Mouse (Mus musculus): Measurements from ENCODE around the gene Slc9a1.

- TF ChIP-seq POLR2A (IDR thresholded peaks at IDR 0.05; ENCODE audit: borderline replicate concordance, extremely low read depth, low read depth, low read length) (no peak), CTCF (IDR thresholded peaks at IDR 0.05; ENCODE audit: insufficient read depth, low read length) (no peak)
These were observed 98.6 kb downstream of the Slc9a1 start for GRCm38 (mm10) chr4:133468080-133468479.

Measured in lung, adult 2 months (tissue).